Mouse (Mus musculus) bone marrow, adult 2 months (tissue): ENCODE measurements around the gene Rhobtb1. TPM values are rescaled to one million over a fixed set of nuclear protein-coding genes. Genes with fewer than 3 reads are reported as not detected.

Source experiments
- H3K27ac ChIP-seq: fragments of 200-500 bp; 2 replicates; pipeline ENCODE4 v1.5.1; 2012; ENCODE audit warnings: low read depth, mild to moderate bottlenecking, control low read depth, inconsistent platforms, low read length; ENCODE audit not compliant: control insufficient read depth, poor library complexity, insufficient read depth
- H3K4me1 ChIP-seq: fragments of 200-500 bp; 2 replicates; pipeline ENCODE4 v1.6.1; 2011; ENCODE audit warnings: low read length; ENCODE audit not compliant: control insufficient read depth, insufficient read depth
- H3K4me3 ChIP-seq: fragments of 200-500 bp; replicated peaks from 2 replicates; pipeline ENCODE3; 2011; ENCODE audit warnings: mild to moderate bottlenecking, low read depth, low read length, control low read depth; ENCODE audit not compliant: control insufficient read depth
- CTCF ChIP-seq: fragments of 200-500 bp; IDR thresholded peaks from 2 replicates; pipeline ENCODE4 v1.5.1; 2011; ENCODE audit warnings: low read length, control low read depth; ENCODE audit not compliant: control insufficient read depth, insufficient read depth
- POLR2A ChIP-seq: fragments of 200-500 bp; IDR thresholded peaks from 2 replicates; pipeline ENCODE4 v1.6.1; 2011; ENCODE audit warnings: low read depth, mild to moderate bottlenecking, control low read depth, low read length, borderline replicate concordance; ENCODE audit not compliant: control insufficient read depth
- WGBS: fragments of 180-500 bp; shearing (Covaris S2); methylation state at CpG from one replicate; pipeline ENCODE4 v1.1.7; 2018; 5-methylcytosine and 5-hydroxymethylcytosine counted together
- polyA plus RNA-seq: library from polyadenylated mRNA; stranded (reverse); fragments of >200 nt; gene quantifications from 2 replicates; pipeline ENCODE4 v1.2.4, GENCODE M21; 2011; ENCODE audit warnings: low replicate concordance; ENCODE audit not compliant: missing spikeins, insufficient read depth, insufficient read length

Rhobtb1 gene
- polyA plus RNA-seq, 1 experiment = 2.2 TPM

GRCm38 (mm10) chr10:69156462-69156861, 5.2 kb downstream of the Rhobtb1 start:
- Histone ChIP-seq H3K27ac (no peak overlapping the region), H3K4me3 (no peak overlapping the region), H3K4me1 (no peaks in the 10 kb centered on the region)
- WGBS = 87% methylated on average over 6 of the region's 6 CpGs
- TF ChIP-seq CTCF = no peak
- TF ChIP-seq POLR2A = no peak

GRCm38 (mm10) chr10:69157471-69157870, 6.2 kb downstream of the Rhobtb1 start:
- Histone ChIP-seq H3K4me3 (no peak overlapping the region), H3K27ac (no peak overlapping the region), H3K4me1 (no peaks in the 10 kb centered on the region)
- WGBS = 72% methylated on average over 2 of the region's 2 CpGs
- TF ChIP-seq CTCF (no peak), POLR2A (no peak)

GRCm38 (mm10) chr10:69160877-69161276, 9.6 kb downstream of the Rhobtb1 start:
- 72% methylated on average over 2 of the region's 2 CpGs for WGBS
- no peak for TF ChIP-seq POLR2A
- TF ChIP-seq CTCF = no peak
- Histone ChIP-seq H3K4me1 (no peaks in the 10 kb centered on the region), H3K4me3 (no peak overlapping the region), H3K27ac (no peak overlapping the region)

- H3K4me3 ChIP-seq = no peak overlapping the region
- H3K4me1 ChIP-seq = no peaks in the 10 kb centered on the region
- WGBS = 76% methylated on average over 3 of the region's 3 CpGs
- TF ChIP-seq CTCF = no peak
- TF ChIP-seq POLR2A = no peak
- H3K27ac ChIP-seq = no peak overlapping the region
Observed at GRCm38 (mm10) chr10:69161503-69161902, 10.3 kb downstream of the Rhobtb1 start.

- Histone ChIP-seq H3K4me3 (no peak overlapping the region), H3K4me1 (no peaks in the 10 kb centered on the region), H3K27ac (no peak overlapping the region)
- WGBS = 69% methylated on average over 5 of the region's 5 CpGs
- TF ChIP-seq POLR2A = no peak
- TF ChIP-seq CTCF = no peak
Observed at GRCm38 (mm10) chr10:69162577-69162976, 11.3 kb downstream of the Rhobtb1 start.

- Histone ChIP-seq H3K4me3 (no peak overlapping the region), H3K27ac (no peak overlapping the region), H3K4me1 (no peaks in the 10 kb centered on the region)
- 75% methylated on average over 5 of the region's 5 CpGs for WGBS
- no peak for TF ChIP-seq CTCF
- no peak for TF ChIP-seq POLR2A
Observed at GRCm38 (mm10) chr10:69163216-69163615, 12.0 kb downstream of the Rhobtb1 start.

- H3K27ac ChIP-seq = no peak overlapping the region
Observed at GRCm38 (mm10) chr10:69165125-69165524, 13.9 kb downstream of the Rhobtb1 start.

GRCm38 (mm10) chr10:69165847-69166246, 14.6 kb downstream of the Rhobtb1 start:
- no peak for TF ChIP-seq POLR2A
- no peak for TF ChIP-seq CTCF
- no peak overlapping the region for H3K27ac ChIP-seq
- WGBS = 76% methylated on average over 3 of the region's 3 CpGs
- no peak overlapping the region for H3K4me3 ChIP-seq
- H3K4me1 ChIP-seq = no peaks in the 10 kb centered on the region; the same call in 1 of the 2 replicates

More at GRCm38 (mm10) chr10:69165125-69165524, 13.9 kb downstream of the Rhobtb1 start:
- WGBS = 62% methylated on average over 7 of the region's 7 CpGs
- H3K4me3 ChIP-seq = no peak overlapping the region
- TF ChIP-seq CTCF = no peak
- no peak for TF ChIP-seq POLR2A
- no peaks in the 10 kb centered on the region; the same call in 1 of the 2 replicates for H3K4me1 ChIP-seq

GRCm38 (mm10) chr10:69166514-69166913, 15.3 kb downstream of the Rhobtb1 start:
- H3K27ac ChIP-seq = no peak overlapping the region
- no peaks in the 10 kb centered on the region; the same call in 1 of the 2 replicates for H3K4me1 ChIP-seq
- 62% methylated on average over 12 of the region's 12 CpGs for WGBS
- TF ChIP-seq CTCF = no peak
- H3K4me3 ChIP-seq = no peak overlapping the region
